Mouse (Mus musculus): Measurements from ENCODE around the gene Trpv4.
A peak's percentile ranks its signal among the peaks of the same experiment; 100 is the strongest.

Gene Trpv4

DNA sequence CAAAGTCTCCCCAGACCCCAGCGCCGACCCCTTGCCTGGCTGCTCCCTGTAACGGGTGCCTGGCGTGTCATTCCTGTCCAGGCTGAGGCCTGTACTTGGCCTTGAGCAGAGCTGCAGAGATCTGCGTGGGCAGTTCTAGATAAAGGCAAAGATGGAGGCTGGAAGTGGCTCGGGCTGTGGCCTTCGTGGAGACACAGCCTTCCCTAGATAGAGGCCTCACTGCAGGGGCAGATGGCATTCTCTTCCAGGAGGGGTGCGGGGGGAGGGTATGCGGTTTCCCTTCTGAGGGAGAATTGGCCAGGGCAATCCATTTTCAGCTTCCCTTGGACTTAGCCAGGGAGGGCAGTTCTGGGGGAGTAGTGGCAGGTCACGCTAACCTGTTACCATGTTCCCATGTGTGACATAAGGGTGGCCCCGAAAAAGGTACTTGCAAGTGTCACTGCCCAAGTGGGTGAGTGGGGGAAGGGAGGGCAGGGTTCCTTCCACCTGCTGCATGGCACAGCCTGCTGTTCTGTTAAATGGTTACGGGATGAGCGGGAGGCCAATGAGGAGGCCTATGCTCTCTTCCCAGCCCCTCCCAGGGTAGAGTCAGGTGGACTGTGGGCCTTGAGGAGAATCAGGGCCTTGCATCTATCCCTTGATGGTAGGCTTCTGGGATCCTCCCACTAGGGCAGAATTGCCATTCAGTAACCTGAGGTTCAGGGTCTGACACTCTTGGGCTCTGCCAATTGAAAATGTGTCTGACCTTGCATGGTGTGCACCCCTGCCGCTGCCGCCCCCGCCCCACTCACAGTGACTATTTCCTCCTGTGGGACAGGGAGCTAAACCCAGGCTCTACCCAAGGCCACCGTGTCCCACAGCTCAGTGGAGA is 67.9 kb downstream of the Trpv4 start:
- DNase-seq (ENCODE audit: low read depth, low spot score): no peak

DNA sequence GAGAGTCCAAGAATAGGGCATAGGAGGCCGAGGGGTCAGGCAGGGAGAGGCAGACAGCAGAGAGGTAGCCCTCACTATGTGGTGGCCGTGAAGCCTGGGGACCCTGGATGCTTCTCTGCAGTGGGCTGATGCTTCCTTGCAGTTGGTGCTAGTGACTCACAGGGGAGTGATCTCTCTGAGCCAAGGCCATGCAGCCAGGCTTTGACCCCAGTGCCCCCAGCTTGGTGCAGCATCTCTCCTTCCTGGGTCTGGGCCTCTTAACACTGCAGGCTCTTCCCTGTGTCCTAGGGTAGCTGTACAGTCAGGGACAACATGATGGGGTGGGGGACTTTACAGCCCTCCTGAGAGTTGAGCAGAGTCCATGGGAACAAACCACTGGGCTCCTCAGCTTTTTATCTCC is 68.8 kb downstream of the Trpv4 start:
- no peak for DNase-seq (ENCODE audit: low read depth, low spot score)

DNA sequence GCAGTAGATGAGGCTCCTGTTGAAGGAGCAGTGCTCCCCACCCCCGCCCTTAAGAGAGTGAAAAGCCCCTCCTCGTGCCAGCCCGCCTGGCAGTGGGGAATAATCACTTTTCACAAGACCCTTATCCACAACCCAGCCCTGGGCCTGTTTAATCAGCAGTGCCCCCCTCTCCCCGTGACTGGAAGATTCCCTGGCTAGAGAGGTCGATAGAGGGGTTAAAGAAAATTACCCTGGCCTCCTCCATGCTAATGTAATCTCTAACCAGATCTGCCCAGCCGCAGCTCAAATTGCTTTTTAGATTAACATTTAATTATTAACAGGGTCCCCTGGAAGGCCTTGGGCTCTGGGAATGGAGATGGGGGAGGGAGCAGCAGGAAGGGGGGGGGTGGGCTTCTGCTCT is 69.2 kb downstream of the Trpv4 start:
- no peak for DNase-seq (ENCODE audit: low read depth, low spot score)

DNA sequence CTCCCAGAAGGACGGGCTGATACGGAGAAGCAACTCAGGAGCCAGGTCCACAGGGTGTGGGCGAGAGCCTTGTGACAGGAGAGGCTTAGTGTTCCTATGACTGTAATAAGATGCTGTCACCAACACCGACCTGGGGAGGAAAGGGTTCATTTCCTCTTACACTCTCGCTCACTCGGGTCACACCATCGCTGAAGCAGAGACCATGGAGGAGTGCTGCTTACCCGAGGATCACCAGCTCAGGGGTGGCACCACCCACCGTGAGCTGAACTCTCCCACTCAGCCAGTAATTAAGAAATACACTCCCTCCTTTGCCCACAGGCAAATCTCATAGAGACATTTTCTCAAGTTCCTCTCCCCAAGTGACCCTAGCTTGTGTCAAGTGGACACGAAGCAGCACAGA is 69.8 kb downstream of the Trpv4 start:
- DNase-seq (ENCODE audit: low read depth, low spot score): no peak

DNA sequence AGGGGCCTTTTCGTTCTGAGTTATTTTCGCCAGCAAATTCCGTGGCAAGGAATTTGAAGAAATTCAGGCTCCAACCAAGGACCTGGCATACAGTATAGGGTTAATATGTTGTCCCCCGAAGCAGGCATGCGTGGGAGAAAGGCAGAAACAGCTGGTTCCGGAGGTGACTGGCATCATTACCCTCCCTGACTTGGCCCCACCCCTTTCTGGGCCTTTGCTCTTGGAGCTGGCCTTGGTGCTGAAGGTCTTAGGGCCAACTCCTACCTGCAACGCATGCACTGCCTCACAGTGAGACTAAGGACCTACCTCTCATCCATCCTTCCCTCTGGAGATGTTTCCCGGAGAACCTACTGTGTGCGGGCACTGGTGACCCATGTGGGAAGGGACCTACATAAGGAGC is 70.3 kb downstream of the Trpv4 start:
- peak; percentile 86 for DNase-seq (ENCODE audit: low read depth, low spot score)

DNA sequence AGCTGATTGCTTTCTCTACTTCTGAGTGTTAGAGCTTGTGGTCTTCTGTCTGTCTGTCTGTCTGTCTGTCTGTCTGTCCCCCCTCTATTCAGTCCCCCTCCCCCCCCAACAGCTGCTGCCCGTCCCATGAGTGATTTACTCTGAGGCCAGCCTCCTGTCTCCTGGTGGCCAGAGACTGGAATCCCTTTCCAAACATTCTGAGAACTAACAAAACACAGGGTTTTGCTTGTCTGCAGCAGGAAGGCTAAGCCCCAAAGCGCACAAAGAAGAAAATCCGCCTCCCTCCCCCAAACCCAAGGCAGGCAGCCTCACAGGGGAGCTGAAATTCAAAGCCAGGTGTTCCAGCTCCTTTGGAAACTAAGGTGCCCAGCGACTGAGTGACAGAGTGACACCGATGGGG is 72.5 kb downstream of the Trpv4 start:
- DNase-seq (ENCODE audit: low read depth, low spot score): no peak

DNA sequence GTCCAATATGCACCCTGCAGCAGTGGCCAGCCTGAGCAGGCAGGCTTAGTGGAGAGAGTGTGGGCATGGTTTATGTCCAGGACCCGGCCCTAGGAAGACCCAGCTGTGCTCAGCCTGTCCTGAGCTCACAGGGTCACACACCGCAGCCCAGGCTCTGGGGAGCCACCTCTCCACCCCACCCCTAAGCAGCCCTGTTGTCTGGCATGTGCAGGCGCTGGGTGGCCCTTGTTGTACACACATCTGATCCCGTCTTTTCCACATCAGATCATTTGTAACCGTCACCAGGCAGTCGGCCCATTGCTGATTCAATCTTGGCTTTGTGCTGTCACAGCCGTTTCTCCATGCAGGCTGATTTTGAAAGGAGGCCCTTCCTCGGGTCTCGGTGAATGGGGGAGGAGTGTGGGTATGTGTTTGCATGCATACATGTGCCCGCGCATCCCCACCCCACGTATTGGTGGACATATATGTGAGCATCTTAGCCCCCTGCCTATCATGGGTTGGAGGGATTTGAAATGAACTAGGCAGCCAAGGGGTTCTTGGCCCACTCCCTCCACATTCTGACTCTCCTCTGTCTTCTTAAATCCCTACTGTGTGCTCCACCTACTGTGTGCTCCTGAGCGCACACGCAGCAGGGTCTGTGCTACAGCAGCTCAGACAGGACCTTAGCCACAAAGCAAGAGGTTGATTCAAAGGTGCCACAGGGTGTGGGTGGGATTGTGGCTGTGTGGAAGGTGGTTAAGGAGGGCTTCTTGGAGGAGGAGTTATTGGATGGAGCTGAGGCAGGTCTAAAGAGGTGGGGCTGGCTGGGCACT is 73.7 kb downstream of the Trpv4 start:
- DNase-seq (ENCODE audit: low read depth, low spot score): no peak

DNA sequence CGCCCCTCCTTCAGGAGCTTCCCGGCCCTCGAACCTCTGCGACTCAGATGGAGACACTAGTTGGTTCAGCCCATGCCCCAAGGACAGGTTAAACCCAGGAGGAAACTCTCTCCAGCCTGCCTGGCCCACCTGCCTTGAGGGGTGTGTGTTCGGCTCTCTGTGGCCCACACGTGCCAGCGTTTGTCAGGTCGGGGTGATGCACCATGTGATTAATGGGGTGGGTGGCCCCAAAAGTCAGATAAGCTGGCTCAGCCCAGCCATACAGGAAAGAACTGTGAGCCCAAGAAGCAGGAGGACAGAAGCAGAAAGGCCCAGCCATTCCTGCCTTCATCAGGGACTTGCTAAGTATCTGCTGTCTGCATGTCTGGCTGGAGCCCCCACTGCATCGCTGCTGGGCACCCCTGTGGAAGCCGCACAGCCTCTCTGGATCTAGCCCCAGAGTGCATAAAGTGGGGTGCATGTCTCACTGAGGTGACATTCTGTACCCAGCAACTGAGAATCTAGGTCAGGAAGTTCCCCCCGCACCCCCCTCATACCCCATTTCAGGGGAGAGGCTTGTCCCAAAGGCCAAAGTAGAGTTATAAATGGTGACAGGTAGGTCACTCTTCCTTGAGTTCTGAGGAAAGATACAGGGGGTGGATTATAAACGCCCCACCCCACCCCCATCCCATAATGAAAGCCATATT is 74.6 kb downstream of the Trpv4 start:
- DNase-seq (ENCODE audit: low read depth, low spot score): no peak

DNA sequence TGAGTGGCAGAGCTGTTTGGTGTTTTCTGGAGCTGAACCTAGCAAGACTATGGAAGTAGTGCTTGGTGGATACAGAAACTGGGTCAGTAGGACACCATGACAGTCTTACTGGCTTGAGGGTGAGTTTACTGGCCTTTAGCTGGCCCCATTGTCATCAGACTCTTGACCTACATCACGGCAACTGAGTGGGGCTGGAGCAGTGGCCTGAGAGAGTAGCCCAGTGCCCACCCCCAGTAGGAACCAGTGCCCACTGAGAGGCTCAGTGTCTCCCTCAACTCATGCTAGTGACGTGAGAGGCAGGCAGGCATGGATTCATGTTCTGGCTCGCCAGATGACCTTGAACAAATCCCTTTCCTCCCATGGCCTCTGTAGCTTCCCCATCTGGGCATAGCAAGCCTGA is 75.2 kb downstream of the Trpv4 start:
- no peak for DNase-seq (ENCODE audit: low read depth, low spot score)

DNA sequence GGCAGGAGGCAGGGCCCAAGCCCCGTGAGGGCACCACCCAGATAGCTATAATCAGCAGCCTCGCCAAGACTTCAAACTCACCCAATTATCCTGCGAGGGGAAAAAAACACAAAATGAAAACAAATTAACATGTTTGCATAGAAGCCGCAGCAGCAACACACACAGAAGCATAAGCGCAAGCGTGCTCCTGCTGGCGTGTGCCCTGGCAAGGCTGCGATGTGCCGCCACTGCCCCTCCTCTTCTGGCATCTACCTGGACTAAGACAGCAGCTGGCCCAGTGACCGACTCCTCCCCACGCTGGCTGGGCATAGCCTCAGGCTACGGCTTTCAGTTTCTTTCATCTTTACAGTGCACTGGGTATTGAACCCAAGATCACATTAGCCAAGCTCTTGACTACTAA is 76.7 kb downstream of the Trpv4 start:
- no peak for DNase-seq (ENCODE audit: low read depth, low spot score)

DNA sequence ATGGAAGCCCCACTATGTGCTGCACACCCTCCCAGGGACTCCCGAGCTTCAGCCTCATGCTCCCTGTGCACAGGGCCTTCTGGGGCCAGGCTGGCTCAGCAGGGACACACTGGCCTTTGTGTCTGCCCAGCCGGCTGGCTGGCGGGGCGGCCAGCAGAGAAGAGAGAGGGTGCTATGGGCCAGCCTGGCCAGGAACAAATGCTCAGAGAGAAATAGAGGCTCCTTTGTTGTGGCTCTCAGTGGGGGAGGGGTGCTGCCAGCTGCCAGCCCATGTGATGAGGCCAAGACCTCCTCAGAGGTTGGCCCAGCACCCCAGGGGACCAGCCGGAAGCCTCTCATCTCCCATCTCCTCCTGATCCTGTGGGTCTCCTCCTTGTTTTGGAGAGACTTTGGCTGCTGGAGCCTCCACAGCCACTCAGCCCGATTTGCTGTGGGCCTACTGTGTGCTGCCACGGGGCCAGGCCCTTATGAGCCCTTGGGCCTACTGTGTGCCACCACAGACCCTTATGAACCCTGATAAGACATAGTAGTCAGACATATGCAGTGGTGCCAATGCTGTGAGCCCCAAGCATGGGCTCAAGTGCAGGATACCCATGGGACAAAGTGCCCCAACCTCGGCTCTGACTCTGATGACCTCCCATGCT is 78.4 kb downstream of the Trpv4 start:
- no peak for DNase-seq (ENCODE audit: low read depth, low spot score)

DNA sequence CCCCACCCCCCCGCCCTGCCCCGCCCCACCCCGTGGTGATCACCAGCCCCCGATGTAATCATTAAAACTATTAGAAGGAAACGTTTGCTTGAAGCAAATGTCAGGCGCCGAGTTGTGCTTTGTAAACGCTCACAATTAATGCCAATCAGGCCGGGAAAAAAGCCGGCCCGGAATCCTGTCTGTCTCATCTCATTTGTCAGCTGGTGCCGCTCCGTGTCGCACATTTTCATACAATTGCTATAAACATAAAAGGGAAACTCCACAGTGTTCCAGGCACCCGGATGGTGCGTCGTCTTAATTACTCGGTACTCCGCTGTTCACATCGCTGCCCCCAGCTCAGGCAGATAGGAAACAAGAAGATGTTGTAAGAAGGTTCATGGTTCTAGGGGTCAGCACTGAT is 79.9 kb downstream of the Trpv4 start:
- DNase-seq (ENCODE audit: low read depth, low spot score): no peak

DNA sequence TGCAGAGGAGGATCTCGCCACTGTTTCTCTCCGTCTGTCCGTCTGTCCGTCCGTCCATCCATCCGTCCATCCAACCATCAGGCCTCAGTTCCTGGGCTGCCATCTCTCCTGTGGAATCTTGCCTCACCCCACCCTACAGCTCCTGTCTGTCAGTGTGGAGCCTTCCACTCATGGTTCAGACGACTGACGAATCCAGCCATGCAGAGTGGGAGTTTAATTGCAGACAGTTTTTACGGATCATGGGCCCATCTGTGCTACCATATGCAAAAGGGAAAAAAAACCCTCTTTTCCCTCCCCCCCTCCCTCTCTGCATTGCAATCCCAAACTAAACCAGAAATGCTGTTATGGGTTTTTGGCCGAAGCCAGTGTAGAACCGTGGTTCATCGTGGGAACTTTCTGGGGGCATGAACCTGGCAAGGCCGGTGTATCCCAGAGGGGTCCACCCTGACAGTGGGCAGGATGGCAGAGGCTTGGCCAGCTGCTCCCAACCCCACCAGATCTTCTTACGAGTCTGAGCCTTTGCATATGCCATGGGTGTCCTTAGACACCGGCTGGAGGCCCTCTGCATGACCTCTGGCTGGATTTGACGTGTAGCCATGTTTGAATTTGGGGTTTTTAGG is 82.1 kb downstream of the Trpv4 start:
- DNase-seq (ENCODE audit: low read depth, low spot score): no peak

DNA sequence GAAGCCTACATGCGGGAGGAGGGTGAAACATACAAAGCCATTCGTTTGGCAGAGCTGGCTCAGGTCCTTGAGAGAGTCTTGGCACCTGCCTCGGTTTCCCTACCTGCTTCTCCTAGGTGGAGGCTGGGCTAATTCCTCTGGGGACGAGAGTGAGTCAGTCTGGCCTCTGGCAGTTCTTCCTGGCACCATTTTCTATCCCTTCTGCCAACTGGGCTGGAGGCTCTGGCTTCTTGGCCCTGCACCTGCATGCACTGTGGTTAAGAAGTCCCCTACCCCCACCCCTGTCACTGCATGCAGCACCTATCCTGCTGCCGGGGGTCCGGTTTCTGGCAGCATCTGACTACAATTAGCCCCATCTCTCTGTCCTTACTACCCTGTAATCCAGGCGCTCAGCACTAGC is 82.7 kb downstream of the Trpv4 start:
- no peak for DNase-seq (ENCODE audit: low read depth, low spot score)

DNA sequence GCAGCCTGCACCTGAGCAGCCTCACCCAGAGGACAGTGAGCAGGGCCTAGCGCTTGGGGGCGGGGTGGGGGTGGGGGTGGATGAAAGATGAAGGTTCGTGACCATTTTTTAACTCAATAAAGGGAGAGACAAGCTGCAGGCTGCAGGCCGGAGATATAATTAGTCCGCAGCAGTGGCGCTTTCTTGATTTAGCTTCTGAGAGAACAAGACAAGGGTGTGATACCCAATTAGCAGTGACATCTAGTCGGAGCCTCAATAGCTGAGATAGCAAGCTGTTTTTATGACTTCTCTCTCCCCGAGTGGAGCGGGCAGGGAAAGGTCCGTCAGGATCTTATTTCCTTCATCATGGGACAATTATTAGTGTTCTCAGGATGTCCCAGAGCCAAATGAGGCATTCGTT is 83.2 kb downstream of the Trpv4 start:
- DNase-seq (ENCODE audit: low read depth, low spot score): no peak

DNA sequence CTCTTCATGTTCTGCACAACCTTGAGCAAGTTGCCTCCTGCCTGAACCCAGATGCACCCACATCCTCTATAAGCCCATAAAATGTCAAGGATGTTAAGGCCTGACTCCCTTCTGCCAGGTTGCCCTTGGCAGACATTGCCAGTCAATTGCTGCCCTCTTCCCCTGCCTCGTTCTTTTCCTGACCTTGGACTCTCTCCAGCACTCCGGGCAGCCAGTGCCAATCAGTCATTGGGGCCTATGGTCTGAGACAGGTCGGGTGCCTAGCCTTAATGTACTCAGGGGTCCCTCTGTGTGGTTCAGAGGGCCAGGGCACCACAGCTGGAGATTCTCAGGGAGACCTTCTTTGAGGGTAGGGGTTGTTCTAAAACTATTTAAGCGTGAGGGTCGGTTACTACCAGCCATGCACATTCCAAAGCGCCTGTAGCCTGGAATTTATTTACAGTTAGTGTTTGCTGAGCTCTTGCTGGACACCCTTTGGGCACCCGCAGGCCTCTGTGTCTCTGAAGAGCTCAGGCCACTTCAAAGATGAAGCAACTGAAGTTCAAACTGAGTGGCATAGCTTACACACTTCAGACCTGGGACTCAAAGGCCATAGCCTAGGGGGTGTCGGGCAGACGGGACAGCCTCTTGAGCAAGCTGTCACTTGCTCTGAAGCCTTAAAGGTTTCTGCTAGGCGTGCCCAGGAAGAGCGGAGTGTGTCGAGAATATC is 84.1 kb downstream of the Trpv4 start:
- DNase-seq (ENCODE audit: low read depth, low spot score): no peak

DNA sequence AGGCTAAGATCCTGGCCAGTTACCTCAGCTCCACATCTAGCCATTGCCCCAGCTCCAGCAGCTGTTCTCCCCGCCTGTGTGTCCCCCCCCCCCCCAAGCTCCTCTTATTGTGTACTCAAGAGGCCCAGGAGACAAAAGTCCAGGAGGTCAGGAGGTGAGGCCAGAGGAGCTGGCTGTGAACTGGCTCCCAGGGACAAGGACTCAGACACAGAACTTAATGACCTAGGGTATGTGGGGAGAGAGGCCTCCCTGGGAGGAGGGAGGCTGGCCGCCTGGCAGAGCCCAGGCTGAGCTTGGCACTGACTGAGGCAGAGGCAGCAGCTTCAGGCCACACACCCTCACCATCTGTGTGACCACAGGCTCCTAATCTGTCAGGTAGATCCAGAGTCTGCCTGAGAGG is 85.2 kb downstream of the Trpv4 start:
- DNase-seq (ENCODE audit: low read depth, low spot score): no peak
